Mouse (Mus musculus) heart, adult 2 months (tissue): ENCODE results near the gene Hamp2.
"Not testable (repeated sequence)": the region's sequence is repeated elsewhere in the genome, so short reads cannot be mapped to it uniquely, and the experiment has no call there.

Experiments
- CTCF ChIP-seq: fragments of 200-600 bp; IDR thresholded peaks from 2 replicates; pipeline ENCODE4 v1.8.1; 2022; ENCODE audit warnings: antibody characterized with exemption, mild to moderate bottlenecking, moderate library complexity
- POLR2A ChIP-seq: fragments of 200-500 bp; IDR thresholded peaks from 2 replicates; pipeline ENCODE4 v1.6.1; 2011; ENCODE audit warnings: mild to moderate bottlenecking, low read depth, low read length, control low read depth; ENCODE audit not compliant: insufficient read depth

DNA sequence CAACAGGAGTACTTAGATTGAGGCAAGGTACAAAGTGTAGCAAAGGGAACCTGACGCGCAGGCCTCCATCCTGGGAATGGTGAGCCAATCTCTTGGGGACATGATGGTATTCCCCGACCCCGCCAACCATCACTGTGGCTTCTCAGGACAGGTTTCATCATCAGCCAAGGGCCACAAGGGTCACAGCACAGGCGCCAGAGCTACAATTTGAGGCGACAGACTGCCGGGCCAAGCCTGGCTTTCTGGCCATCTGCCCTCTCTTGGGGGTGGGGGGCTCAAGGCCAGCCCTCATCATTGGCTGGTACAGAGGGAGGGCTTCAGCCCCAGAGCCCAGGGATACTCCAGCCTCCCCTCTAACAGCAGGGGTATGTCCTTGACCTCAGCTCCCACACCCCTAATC lies 21.0 kb upstream of the Hamp2 start:
- not testable (repeated sequence) for TF ChIP-seq CTCF, POLR2A
